Mouse (Mus musculus) right cerebral cortex, postnatal 25 days (tissue): ENCODE measurements around the gene Nucb2.

ENCODE experiments used
- DNase-seq: peaks from one replicate; pipeline ENCODE4 v3.0.0; 2022

Nucb2 gene

DNA sequence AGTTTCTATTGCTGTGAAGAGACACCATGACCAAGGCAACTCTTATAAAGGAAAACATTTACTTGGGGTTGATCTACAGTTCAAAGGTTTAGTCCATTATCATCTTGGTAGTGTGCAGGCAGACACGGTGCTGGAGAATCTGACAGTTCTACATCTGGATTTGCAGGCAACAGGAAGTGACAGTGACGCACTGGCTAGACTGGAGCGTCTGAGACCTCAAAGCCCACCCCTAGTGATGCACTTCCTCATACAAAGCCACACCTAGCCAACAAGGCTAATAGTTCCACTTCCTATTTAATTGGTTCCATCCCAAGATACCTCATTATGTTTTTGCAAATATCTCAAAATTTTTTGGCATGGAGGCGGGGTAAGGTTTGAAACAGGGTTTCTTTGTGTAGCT, 25.6 kb downstream of the Nucb2 start:
- no peak for DNase-seq

DNA sequence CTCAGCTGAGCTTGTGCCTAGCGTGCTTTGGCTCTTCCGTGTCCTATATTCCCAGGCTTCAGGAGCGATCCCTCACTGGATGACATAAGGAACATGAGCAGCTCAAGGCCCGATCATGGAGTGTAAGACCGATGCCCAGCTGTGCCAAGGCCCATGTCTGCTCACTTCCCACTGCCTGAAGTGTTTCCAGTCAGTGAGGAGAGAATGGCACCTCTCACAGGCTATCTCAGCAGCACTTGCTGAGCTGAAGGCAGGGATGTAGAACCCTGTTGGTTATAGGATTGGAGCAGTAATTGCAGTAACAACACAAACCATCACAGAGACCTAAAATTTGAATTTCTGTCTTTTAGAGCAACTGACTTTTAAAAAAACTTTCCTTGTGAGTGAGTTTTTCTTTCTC, 26.3 kb downstream of the Nucb2 start:
- DNase-seq = no peak

DNA sequence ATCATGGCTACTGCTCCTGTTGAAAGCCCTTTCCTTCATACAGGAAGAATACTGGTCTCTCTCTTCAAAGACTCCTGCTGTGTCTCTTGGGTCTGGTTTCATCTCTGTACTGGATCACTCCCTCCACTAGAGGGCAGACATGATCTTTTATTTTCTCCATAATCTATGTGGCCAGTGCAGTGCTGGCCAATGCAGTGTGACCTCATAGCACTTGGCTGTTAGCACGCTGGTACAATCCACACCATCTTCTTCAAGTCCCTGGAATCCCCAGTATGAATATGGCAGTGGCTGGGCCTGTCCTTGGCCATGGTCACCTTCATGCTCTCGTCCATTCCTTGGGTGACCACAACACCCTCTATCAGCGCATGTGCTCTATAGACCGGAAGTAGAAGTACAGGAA, 27.1 kb downstream of the Nucb2 start:
- DNase-seq = no peak

DNA sequence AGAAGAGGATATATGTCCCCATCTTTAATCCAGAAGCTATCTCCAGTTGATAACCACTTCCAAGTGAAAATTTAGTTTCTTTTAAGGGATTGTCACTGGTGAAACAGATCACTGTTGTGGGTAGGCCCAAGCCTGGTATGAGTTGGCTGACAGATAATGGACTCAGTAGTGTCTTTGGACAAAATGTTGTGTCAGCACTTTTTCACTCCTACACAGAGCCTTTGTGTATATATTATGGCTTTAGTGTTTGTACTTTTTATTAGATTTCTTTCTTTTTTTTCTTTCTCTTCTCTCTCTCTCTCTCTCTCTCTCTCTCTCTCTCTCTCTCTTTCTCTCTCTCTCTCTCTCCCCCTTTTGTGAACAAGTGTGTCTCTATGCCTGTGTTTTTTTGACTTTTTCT, 52.7 kb downstream of the Nucb2 start:
- no peak for DNase-seq

DNA sequence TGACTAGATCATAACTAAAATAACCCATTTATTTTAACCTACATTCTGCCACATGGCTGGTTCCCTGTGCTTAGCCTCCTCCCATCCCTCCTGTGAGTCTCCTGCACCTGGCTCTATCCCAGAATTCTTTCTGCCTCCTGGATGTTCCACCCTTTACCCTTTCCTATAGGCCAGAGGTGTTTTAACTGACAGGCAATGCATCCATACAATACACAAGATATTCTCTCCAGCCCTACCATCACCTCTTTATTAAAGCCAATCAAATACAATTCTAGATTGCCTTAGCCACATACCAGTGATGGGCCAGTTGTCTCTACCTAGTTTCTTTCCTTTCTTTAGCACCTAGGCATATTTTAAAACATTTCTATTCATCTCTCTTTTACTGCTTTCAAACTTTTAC, 70.4 kb downstream of the Nucb2 start:
- DNase-seq = no peak
